18 mouse cellular contexts compared by ENCODE assay signal in the genomic region with DNA sequence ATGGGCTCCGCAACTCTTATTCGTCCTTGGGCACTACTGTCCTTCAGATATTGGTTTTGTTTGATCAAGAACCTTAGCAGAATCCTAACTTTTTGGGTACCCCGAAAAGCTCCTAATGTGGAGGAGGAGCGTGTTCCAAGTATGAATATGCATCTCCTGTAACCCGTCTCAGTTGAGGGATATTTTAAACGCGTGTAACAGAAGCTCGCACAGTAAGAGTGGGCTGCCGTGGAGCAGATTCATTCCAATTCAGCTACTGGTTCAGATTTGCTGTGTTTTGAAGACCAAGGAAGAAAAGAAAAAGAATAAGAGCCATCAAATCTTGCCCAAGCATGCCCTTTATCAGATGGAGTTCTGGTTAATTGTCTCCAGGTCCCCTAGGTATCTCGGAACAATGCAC. TPM values are rescaled to one million over a fixed set of nuclear protein-coding genes. Genes with fewer than 3 reads are reported as not detected.
DNase-seq lines count a peak whose midpoint lies in the region; ATAC-seq and TF ChIP-seq lines count a peak whose summit lies in the region.
"Had no signal": no experiment of that assay in that cellular context is flagged by ENCODE, and none has a peak within 500 bp of the region (broad histone marks: within the 10 kb centered on the region; RNA-seq: fewer than 3 reads in every experiment).

No protein-coding gene starts in this region.

- H3K36me3 ChIP-seq in intestine, postnatal 0 days (ENCODE audit: control insufficient read depth, insufficient read depth): no peaks in the 10 kb centered on the region
- no peaks in the 10 kb centered on the region for H3K36me3 ChIP-seq in intestine, embryonic 15.5 days
- H3K36me3 ChIP-seq: liver, embryonic 12.5 days had no signal

- H3K27ac ChIP-seq in intestine, postnatal 0 days (ENCODE audit: low read depth, low read length): no peak overlapping the region
- no peak overlapping the region for H3K27ac ChIP-seq in intestine, embryonic 15.5 days
- peak overlapping the region; percentile 56; the same call in 1 of the 2 replicates for H3K27ac ChIP-seq in cortical plate, adult 2 months (ENCODE audit: insufficient read depth, low read length)
- H3K27ac ChIP-seq: liver, embryonic 12.5 days; macrophage had no signal

- intact Hi-C loops in left cerebral cortex, postnatal 14 days (cut with DNase I): loop anchor here (2.0 to 5.0 kb wide), 4 partner anchors 77 to 484 kb away; no protein-coding TSS in a partner anchor
- intact Hi-C loops in heart, postnatal 36 days (cut with DNase I): loop anchor here (1.0 to 5.0 kb wide), 4 partner anchors 39 to 128 kb away; no protein-coding TSS in a partner anchor

- H3K4me1 ChIP-seq in intestine, postnatal 0 days (replicated peaks; ENCODE audit: control insufficient read depth, insufficient read depth, low read length): no peaks in the 10 kb centered on the region
- no peaks in the 10 kb centered on the region for H3K4me1 ChIP-seq in intestine, embryonic 15.5 days (replicated peaks)
- peaks cover 3% of the 10 kb centered on the region; the same call in 1 of the 2 replicates for H3K4me1 ChIP-seq in cortical plate, adult 2 months (ENCODE audit: control insufficient read depth, insufficient read depth, low read length)
- H3K4me1 ChIP-seq: liver, embryonic 12.5 days had no signal

- ATAC-seq in intestine, postnatal 0 days: no peak
- ATAC-seq in intestine, embryonic 15.5 days: no peak
- ATAC-seq: liver, embryonic 12.5 days had no signal

- H3K4me3 ChIP-seq in intestine, postnatal 0 days (ENCODE audit: low read depth, low read length): no peak overlapping the region
- H3K4me3 ChIP-seq in intestine, embryonic 15.5 days (replicated peaks): no peak overlapping the region
- no peak overlapping the region for H3K4me3 ChIP-seq in cortical plate, adult 2 months (ENCODE audit: insufficient read depth, low read length)
- H3K4me3 ChIP-seq: erythroblast, embryonic 14.5 days; liver, embryonic 12.5 days had no signal

- no peak overlapping the region for H3K9ac ChIP-seq in intestine, postnatal 0 days (ENCODE audit: low read depth, low read length)
- H3K9ac ChIP-seq in intestine, embryonic 15.5 days: no peak overlapping the region
- H3K9ac ChIP-seq: liver, embryonic 12.5 days; lung, embryonic 14.5 days had no signal

- peak; percentile 24 to 59 for DNase-seq in left cerebral cortex, adult 18-20 months (ENCODE audit: low spot score in 2 of 2)
- no peak for DNase-seq in left cerebral cortex, adult 11 months (ENCODE audit: low spot score)
- peak; percentile 67 to 80 for DNase-seq in left cerebral cortex, postnatal 14 days (ENCODE audit: low spot score in 2 of 2)
- DNase-seq in heart, postnatal 36 days: no peak
- DNase-seq in spleen, postnatal 4 days (ENCODE audit: low spot score in 2 of 2): no peak

- no peak for TF ChIP-seq CTCF in intestine, postnatal 0 days (IDR thresholded peaks at IDR 0.05; ENCODE audit: low read depth)
- no peak for TF ChIP-seq CTCF in cortical plate, adult 2 months (IDR thresholded peaks at IDR 0.05; ENCODE audit: extremely low read depth, insufficient read depth, low read length)

- TF ChIP-seq POLR2A in cortical plate, adult 2 months (IDR thresholded peaks at IDR 0.05; ENCODE audit: extremely low read depth, insufficient read depth, low read length): no peak; the same call in 1 of the 2 replicates

- no peaks in the 10 kb centered on the region for H3K9me3 ChIP-seq in intestine, postnatal 0 days (ENCODE audit: control insufficient read depth)
- no peaks in the 10 kb centered on the region for H3K9me3 ChIP-seq in intestine, embryonic 15.5 days
- H3K9me3 ChIP-seq: liver, embryonic 12.5 days had no signal

- WGBS in intestine, postnatal 0 days: 79% methylated on average over 10 of the region's 10 CpGs
- 85% methylated on average over 10 of the region's 10 CpGs for WGBS in intestine, embryonic 15.5 days

- no peaks in the 10 kb centered on the region for H3K27me3 ChIP-seq in intestine, postnatal 0 days (replicated peaks; ENCODE audit: control insufficient read depth, insufficient read depth, low read length)
- H3K27me3 ChIP-seq in intestine, embryonic 15.5 days (replicated peaks): no peaks in the 10 kb centered on the region

- 0 out of 2 replicates have a peak overlapping the region, but pooled peaks have one; percentile 9 for H3K4me2 ChIP-seq in intestine, postnatal 0 days (replicated peaks; ENCODE audit: low read depth)
- no peak overlapping the region for H3K4me2 ChIP-seq in intestine, embryonic 15.5 days (replicated peaks)
- H3K4me2 ChIP-seq: liver, embryonic 12.5 days; lung, embryonic 14.5 days had no signal

RNA-seq across cellular contexts. Expression of a gene that starts 43.7 kb away (rescaled TPM):
- 0.24 and 0.56 TPM in 2 replicates for polyA plus RNA-seq in intestine, postnatal 0 days (2015; fragmentation: Nextera tagmentation; extraction: Ambion mirVana)
- polyA plus RNA-seq in intestine, embryonic 15.5 days (2015; fragmentation: Nextera tagmentation; extraction: Ambion mirVana): 0.47 and 0.55 TPM in 2 replicates
- not detected for total RNA-seq in left cerebral cortex, adult 18-20 months (2021)
- polyA plus RNA-seq in cortical plate, adult 2 months (2012; rRNA removed): 0.02 TPM in 1 of 2 replicates, not detected in the other
- not detected for total RNA-seq in left cerebral cortex, postnatal 14 days (2021)
- not detected for total RNA-seq in heart, postnatal 36 days (2021)
- total RNA-seq: gastrocnemius, postnatal 25 days; heart, adult 8-10 months had no signal
- polyA plus RNA-seq: C2C12; erythroblast, embryonic 14.5 days; forebrain, embryonic 14.5 days; hindbrain, embryonic 11.5 days; lung, embryonic 14.5 days; midbrain, embryonic 14.5 days had no signal

Comparison
In these comparisons a context has a peak if more than half of its experiments do, and no peak if none do; other contexts are left out.
1. DNase-seq: peak in left cerebral cortex, adult 18-20 months (2 of 2) and left cerebral cortex, postnatal 14 days (2 of 2); none in left cerebral cortex, adult 11 months (single experiment), heart, postnatal 36 days (0 of 2) and spleen, postnatal 4 days (0 of 2).